Mouse (Mus musculus): ENCODE data around the gene Uri1. TPM values are rescaled to one million over a fixed set of nuclear protein-coding genes. Genes with fewer than 3 reads are reported as not detected.

The Uri1 gene
- polyA plus RNA-seq, 1 experiment from 2014 or later = 42.5 TPM

Other genes starting within 250 kb of the Uri1 start
- gene Zfp536, start 249.9 kb downstream of the Uri1 start, polyA plus RNA-seq (2014; fragmentation: Nextera tagmentation; extraction: Ambion mirVana) = 23.6 and 24.3 TPM in 2 replicates
- 83.9 and 84.0 TPM in 2 replicates for gene Ccne1, start 84.0 kb upstream of the Uri1 start, polyA plus RNA-seq (2014; fragmentation: Nextera tagmentation; extraction: Ambion mirVana)
- 17.0 and 18.3 TPM in 2 replicates for gene 1600014C10Rik, start 159.7 kb upstream of the Uri1 start, polyA plus RNA-seq (2014; fragmentation: Nextera tagmentation; extraction: Ambion mirVana)
- gene Plekhf1, start 204.5 kb upstream of the Uri1 start, polyA plus RNA-seq (2014; fragmentation: Nextera tagmentation; extraction: Ambion mirVana) = 1.9 and 2.1 TPM in 2 replicates
- 94.5 and 95.0 TPM in 2 replicates for gene Pop4, start 247.9 kb upstream of the Uri1 start, polyA plus RNA-seq (2014; fragmentation: Nextera tagmentation; extraction: Ambion mirVana)

Data from neural tube, embryonic 11.5 days (tissue).